Mouse (Mus musculus): ENCODE measurements at regions not wholly inside any gene's neighbourhood (a gene's known extent, or its start where the extent isn't known, plus 50 kb on each side); places are given as distances from the start of the nearest gene placed in this dataset.

- ATAC-seq (ENCODE audit: insufficient number of reproducible peaks, low FRiP score, low TSS enrichment): no peak
Observed at GRCm38 (mm10) chr3:16941146-16941545, 934.9 kb upstream of the Gm5150 start.

GRCm38 (mm10) chr3:16939533-16939932, 933.3 kb upstream of the Gm5150 start:
- no peak for ATAC-seq (ENCODE audit: insufficient number of reproducible peaks, low FRiP score, low TSS enrichment)

- ATAC-seq (ENCODE audit: insufficient number of reproducible peaks, low FRiP score, low TSS enrichment): no peak
Observed at GRCm38 (mm10) chr3:16939127-16939526, 932.9 kb upstream of the Gm5150 start.

GRCm38 (mm10) chr3:16938491-16939001, 932.3 kb upstream of the Gm5150 start:
- ATAC-seq (ENCODE audit: insufficient number of reproducible peaks, low FRiP score, low TSS enrichment): no peak

- no peak for ATAC-seq (ENCODE audit: insufficient number of reproducible peaks, low FRiP score, low TSS enrichment)
Observed at GRCm38 (mm10) chr3:16930299-16930698, 924.1 kb upstream of the Gm5150 start.

GRCm38 (mm10) chr3:16929846-16930245, 923.6 kb upstream of the Gm5150 start:
- ATAC-seq (ENCODE audit: insufficient number of reproducible peaks, low FRiP score, low TSS enrichment): no peak

GRCm38 (mm10) chr3:16924018-16924417, 917.8 kb upstream of the Gm5150 start:
- no peak for ATAC-seq (ENCODE audit: insufficient number of reproducible peaks, low FRiP score, low TSS enrichment)

GRCm38 (mm10) chr3:16923234-16923914, 917.1 kb upstream of the Gm5150 start:
- ATAC-seq (ENCODE audit: insufficient number of reproducible peaks, low FRiP score, low TSS enrichment): no peak

DNA sequence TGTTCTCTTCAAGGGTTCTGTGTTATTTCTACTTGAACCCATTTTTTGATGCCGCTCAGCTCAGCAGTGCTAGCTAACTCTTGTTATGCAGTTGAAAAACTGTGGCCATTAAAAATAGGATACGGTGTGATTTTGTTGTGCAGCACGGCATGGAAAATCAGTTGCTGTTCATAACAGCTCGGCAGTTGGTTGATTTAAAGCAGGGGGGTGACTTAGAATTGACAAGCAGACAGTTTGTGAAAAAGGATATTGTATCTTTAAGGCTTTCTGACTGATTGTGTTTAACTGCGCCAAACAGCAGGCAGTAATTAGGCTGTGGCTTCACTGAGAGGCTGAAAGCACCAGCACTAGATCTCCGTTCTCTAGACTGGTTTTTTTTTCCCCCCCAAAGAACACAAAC, 915.1 kb upstream of the Gm5150 start:
- ATAC-seq (ENCODE audit: insufficient number of reproducible peaks, low FRiP score, low TSS enrichment): no peak; the same call in 1 of the 2 replicates

DNA sequence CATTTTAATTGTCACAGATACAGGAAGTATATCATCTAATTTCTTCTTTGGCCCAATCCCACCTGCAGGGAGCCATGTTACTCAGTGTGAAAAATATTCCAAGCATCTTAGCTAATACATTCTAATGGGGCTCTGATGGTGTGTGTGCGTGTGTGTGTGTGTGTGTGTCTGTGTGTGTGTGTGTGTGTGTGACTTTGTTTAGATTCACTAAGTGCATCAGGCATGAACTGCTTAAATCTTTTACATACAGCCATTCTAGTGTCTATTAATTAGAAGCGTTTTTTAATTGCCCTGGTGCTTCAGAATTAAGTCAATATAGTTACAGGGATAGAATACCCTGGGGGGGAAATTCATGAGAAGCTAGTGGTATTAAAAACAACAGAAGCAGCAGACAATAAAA, 912.1 kb upstream of the Gm5150 start:
- no peak for ATAC-seq (ENCODE audit: insufficient number of reproducible peaks, low FRiP score, low TSS enrichment)

DNA sequence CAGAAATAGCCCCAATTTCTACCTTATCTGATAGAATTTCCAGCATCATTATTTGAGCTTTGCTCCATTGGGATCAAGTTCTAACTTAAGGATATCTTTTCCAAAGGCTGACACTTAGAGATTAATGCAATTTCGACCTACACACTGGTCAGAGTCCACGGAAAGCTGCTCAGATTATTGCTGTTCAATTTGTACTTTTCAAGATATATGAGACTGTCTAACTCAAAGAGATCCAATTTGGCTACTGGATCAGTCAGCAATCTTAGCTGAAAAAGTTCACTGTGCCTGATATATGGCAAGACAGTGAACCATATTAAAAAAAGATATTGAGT, 909.8 kb upstream of the Gm5150 start:
- no peak for ATAC-seq (ENCODE audit: insufficient number of reproducible peaks, low FRiP score, low TSS enrichment)

DNA sequence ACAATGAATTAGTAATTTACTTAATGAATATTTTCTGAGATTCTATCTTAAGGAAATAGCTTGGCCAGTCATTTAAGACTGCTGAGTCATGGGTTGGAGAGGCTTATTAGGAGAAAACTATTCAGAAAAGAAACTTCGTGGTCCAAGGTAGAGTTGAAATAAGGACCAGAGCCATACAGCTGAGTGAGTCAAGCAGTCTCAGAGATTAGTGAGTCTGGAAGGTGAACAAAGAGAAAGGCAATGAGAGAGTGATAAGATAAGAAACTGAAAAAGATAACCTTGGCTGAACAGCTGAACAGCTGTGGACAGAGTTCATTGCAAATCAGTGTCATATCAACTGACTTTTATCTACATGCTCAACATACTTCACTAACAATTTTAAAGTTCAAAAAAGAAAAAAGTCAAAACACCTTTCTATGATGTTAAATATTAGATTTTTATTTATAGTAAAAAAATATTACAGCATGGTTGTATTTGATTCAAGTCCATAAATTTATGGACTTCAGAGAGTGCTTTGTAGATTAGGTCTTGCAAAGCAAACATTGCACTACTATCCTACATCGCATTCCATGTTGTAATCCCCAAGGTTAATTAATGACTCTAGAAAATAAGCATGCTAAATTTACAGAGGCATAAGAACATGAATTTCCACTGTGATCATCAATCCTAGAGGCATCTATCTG, 909.3 kb upstream of the Gm5150 start:
- no peak for ATAC-seq (ENCODE audit: insufficient number of reproducible peaks, low FRiP score, low TSS enrichment)

DNA sequence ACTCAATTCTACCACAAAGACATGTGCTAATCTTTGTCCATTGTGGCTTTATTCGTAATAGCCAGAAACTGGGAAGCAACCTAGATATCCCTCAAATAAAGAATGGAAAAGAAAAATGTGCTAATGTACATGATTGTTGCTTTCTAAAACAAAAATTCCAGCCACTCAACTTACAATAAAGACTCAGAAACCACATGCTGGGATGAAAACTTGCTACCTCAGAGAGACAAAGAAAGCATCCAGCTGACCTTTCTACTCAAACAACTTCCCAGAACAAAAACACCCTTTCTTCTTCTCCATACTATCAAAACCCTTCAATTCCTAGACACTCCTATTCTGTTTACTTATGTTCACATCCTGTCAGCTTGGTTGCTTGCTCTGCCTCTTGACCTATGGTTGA, 881.9 kb upstream of the Gm5150 start:
- no peak for ATAC-seq (ENCODE audit: insufficient number of reproducible peaks, low FRiP score, low TSS enrichment)

DNA sequence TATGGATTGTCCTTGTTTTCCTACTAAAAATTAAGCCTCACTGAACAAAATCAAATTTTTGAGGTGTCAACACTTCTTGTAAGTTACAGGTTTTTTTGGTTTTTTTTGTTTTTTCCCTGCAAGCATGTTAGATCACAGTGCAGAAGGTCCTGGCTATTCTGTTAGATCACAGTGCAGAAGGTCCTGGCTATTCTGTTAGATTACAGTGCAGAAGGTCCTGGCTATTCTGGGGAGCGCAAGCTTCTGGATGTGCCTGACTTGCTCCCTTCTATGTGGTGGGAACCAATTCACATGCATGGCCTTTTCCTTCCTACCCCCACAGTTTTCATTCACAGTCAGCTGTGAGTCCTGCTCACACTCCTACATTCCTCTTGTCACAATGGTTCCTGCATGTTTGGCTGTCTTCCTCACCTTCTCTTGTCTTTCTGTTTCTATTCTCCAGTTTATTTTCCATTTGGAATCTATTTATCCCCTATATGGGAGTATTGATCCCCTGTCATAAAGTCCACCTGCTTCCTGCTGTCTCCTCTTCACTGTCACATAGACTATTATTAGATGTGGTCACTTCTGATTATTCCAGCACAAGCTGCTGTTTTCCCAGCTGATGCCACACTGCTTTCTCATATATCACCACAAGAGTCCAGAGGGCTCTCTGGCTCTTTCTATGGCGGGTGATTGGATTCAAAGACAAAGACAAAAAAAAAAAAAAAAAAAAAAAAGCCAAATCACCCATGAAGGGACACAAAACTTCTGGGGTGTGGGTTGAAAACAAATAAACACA, 866.3 kb upstream of the Gm5150 start:
- no peak for ATAC-seq (ENCODE audit: insufficient number of reproducible peaks, low FRiP score, low TSS enrichment)

DNA sequence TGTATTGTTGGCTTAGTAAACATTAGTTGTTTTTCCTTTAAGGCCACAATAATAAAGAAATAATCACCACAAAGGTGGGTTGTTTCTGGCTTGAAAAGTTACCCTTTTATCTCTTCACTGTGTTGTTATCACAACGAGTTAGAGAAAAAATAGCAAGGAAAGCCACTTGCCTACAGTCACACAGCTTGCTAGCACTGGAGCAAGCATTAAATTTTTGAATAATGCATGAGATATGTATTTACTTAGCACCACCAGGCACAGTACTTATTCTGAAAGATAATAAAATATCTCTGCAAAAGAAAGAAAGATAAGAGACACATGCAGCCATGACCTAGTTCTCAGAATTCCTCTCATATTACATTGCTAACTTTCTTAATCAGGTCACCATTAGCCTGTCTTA, 853.8 kb upstream of the Gm5150 start:
- ATAC-seq (ENCODE audit: insufficient number of reproducible peaks, low FRiP score, low TSS enrichment): no peak

- no peak for ATAC-seq (ENCODE audit: insufficient number of reproducible peaks, low FRiP score, low TSS enrichment)
Observed at GRCm38 (mm10) chr3:16858931-16859330, 852.7 kb upstream of the Gm5150 start.

- ATAC-seq (ENCODE audit: insufficient number of reproducible peaks, low FRiP score, low TSS enrichment): no peak
Observed at GRCm38 (mm10) chr3:16855251-16855650, 849.0 kb upstream of the Gm5150 start.

DNA sequence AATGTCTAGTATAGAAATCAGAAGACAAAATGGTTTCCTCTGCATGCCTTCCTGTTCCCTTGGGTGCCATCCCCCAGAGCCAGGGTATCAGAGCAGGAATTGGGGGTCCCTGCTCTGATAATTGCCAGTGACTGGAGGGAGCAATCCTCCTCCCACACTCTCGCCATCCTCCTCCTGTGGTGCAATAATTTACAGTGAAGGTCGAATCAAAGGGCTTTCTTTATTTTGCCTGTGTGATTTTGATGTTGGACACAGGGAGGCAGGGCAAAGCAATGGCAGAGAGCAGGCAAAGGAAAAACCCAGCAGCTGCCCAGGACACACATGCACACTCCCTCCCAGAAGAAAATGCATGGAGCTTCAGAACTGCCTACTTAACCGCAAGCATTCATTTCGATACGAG, 847.8 kb upstream of the Gm5150 start:
- no peak; the same call in 1 of the 2 replicates for ATAC-seq (ENCODE audit: insufficient number of reproducible peaks, low FRiP score, low TSS enrichment)

GRCm38 (mm10) chr3:16846785-16847520, 840.7 kb upstream of the Gm5150 start:
- ATAC-seq (ENCODE audit: insufficient number of reproducible peaks, low FRiP score, low TSS enrichment): no peak

GRCm38 (mm10) chr3:16820536-16820935, 814.3 kb upstream of the Gm5150 start:
- no peak for ATAC-seq (ENCODE audit: insufficient number of reproducible peaks, low FRiP score, low TSS enrichment)
